Mouse (Mus musculus) stomach, embryonic 15.5 days (tissue): ENCODE measurements at regions not wholly inside any gene's neighbourhood (a gene's known extent, or its start where the extent isn't known, plus 50 kb on each side); places are given as distances from the start of the nearest gene placed in this dataset.

Experiments
- ATAC-seq: fragments of 200-750 bp; cut with Nextera tagmentation; 2 replicates; pipeline ENCODE4 v1.8.0; 2017; ENCODE audit warnings: low read depth, moderate number of reproducible peaks, moderate TSS enrichment; ENCODE audit not compliant: insufficient read depth, low FRiP score
- H3K27ac ChIP-seq: fragments of 300-500 bp; sonication (generic); 2 replicates; pipeline ENCODE4 v1.5.1; 2015; ENCODE audit warnings: mild to moderate bottlenecking, inconsistent platforms
- H3K27me3 ChIP-seq: fragments of 300-500 bp; sonication (generic); replicated peaks from 2 replicates; pipeline ENCODE4 v1.6.1; 2015; ENCODE audit warnings: inconsistent platforms
- H3K36me3 ChIP-seq: fragments of 300-500 bp; sonication (generic); 2 replicates; pipeline ENCODE4 v1.6.1; 2015; ENCODE audit warnings: inconsistent platforms
- H3K4me1 ChIP-seq: fragments of 300-500 bp; sonication (generic); 2 replicates; pipeline ENCODE4 v1.6.1; 2015; ENCODE audit warnings: inconsistent platforms
- H3K4me2 ChIP-seq: fragments of 300-500 bp; sonication (generic); 2 replicates; pipeline ENCODE4 v1.6.1; 2015; ENCODE audit warnings: mild to moderate bottlenecking, inconsistent platforms
- H3K4me3 ChIP-seq: fragments of 300-500 bp; sonication (generic); replicated peaks from 2 replicates; pipeline ENCODE4 v1.5.1; 2015; ENCODE audit warnings: inconsistent platforms
- H3K9ac ChIP-seq: fragments of 300-500 bp; sonication (generic); 2 replicates; pipeline ENCODE4 v1.6.1; 2015; ENCODE audit warnings: inconsistent platforms
- H3K9me3 ChIP-seq: fragments of 300-500 bp; sonication (generic); 2 replicates; pipeline ENCODE4 v1.6.1; 2016; ENCODE audit warnings: inconsistent platforms
- WGBS: fragments of 180-500 bp; shearing (Covaris S2); methylation state at CpG from one replicate; pipeline ENCODE4 v1.1.7; 2015; 5-methylcytosine and 5-hydroxymethylcytosine counted together

GRCm38 (mm10) chr12:52389552-52389951, 114.2 kb upstream of the Arhgap5 start:
- ATAC-seq = no peak

DNA sequence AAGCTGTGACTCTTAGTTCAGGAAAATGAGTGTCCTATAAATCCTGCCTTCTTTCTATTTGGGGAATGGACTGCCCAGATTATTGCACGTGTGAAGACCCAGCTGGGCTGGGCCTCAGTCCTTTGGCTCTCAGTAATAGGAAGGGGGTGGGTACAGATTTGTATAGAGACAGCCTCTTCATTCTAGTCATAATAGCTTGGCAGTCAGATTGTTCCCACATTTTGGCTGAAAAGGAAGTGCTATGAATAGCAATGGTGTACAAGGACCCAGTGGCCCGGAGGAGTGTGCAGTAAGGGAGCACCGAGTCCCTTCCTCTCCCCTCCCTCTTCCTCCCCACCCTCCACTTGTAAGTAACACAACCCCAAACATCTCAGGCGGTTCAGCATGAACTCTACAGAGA, 113.5 kb upstream of the Arhgap5 start:
- WGBS = 55% methylated on average over 4 of the region's 4 CpGs
- no peak for ATAC-seq
- no peak overlapping the region for H3K4me3 ChIP-seq

More at GRCm38 (mm10) chr12:52389552-52389951, 114.2 kb upstream of the Arhgap5 start:
- Histone ChIP-seq H3K36me3 (no peaks in the 10 kb centered on the region), H3K4me2 (no peak overlapping the region), H3K9ac (no peak overlapping the region), H3K4me1 (no peaks in the 10 kb centered on the region), H3K27ac (no peak overlapping the region), H3K4me3 (no peak overlapping the region), H3K9me3 (no peaks in the 10 kb centered on the region), H3K27me3 (no peaks in the 10 kb centered on the region)
- WGBS = 80% methylated on average over 5 of the region's 5 CpGs

DNA sequence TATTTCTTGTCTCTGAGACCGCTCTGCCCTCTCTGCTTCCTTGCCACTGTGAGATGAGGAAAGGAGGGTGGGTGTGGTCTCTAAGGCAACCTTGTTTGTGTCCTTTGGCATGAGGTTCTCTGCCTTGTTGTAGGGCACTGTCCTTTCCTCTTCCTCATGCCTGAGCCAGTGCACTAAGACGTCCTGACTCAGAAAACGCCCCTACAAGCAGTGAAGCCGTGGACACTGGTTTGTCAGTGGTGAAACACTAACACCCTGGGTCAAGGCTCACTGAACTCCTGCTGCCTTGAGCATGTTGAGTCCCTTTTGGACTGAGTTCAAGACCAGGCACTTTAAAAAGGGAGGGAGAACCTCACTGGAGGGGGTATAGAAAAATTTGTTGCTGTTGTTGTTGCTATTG, 111.1 kb upstream of the Arhgap5 start:
- H3K4me2 ChIP-seq = no peak overlapping the region
- H3K4me3 ChIP-seq = no peak overlapping the region
- ATAC-seq = no peak
- no peak overlapping the region for H3K9ac ChIP-seq
- no peaks in the 10 kb centered on the region for H3K9me3 ChIP-seq
- H3K4me1 ChIP-seq = peaks cover 7% of the 10 kb centered on the region; the same call in 1 of the 2 replicates
- WGBS = 74% methylated on average over 4 of the region's 4 CpGs
- H3K27me3 ChIP-seq = no peaks in the 10 kb centered on the region
- no peaks in the 10 kb centered on the region for H3K36me3 ChIP-seq
- H3K27ac ChIP-seq = no peak overlapping the region

More for the DNA sequence above, 113.5 kb upstream of the Arhgap5 start:
- Histone ChIP-seq H3K9me3 (no peaks in the 10 kb centered on the region), H3K9ac (no peak overlapping the region), H3K27ac (no peak overlapping the region), H3K36me3 (no peaks in the 10 kb centered on the region), H3K4me2 (no peak overlapping the region), H3K27me3 (no peaks in the 10 kb centered on the region), H3K4me1 (no peaks in the 10 kb centered on the region)

- Histone ChIP-seq H3K36me3 (no peaks in the 10 kb centered on the region), H3K4me1 (peaks cover 7% of the 10 kb centered on the region; the same call in 1 of the 2 replicates), H3K4me2 (no peak overlapping the region), H3K27ac (no peak overlapping the region), H3K9me3 (no peaks in the 10 kb centered on the region), H3K4me3 (no peak overlapping the region), H3K9ac (no peak overlapping the region), H3K27me3 (no peaks in the 10 kb centered on the region)
- peak; percentile 40; the same call in 1 of the 2 replicates for ATAC-seq
- WGBS = 64% methylated on average over 15 of the region's 15 CpGs
Observed at GRCm38 (mm10) chr12:52393981-52394718, 109.6 kb upstream of the Arhgap5 start.

GRCm38 (mm10) chr12:52394719-52395062, 109.1 kb upstream of the Arhgap5 start:
- no peak overlapping the region for H3K4me3 ChIP-seq
- no peak overlapping the region for H3K27ac ChIP-seq
- H3K4me1 ChIP-seq = peaks cover 7% of the 10 kb centered on the region; the same call in 1 of the 2 replicates
- no peaks in the 10 kb centered on the region for H3K9me3 ChIP-seq
- ATAC-seq = no peak
- no peak overlapping the region for H3K4me2 ChIP-seq
- no peaks in the 10 kb centered on the region for H3K27me3 ChIP-seq
- WGBS = 75% methylated on average over 3 of the region's 3 CpGs
- H3K36me3 ChIP-seq = no peaks in the 10 kb centered on the region
- no peak overlapping the region for H3K9ac ChIP-seq

- no peaks in the 10 kb centered on the region for H3K9me3 ChIP-seq
- no peak overlapping the region for H3K9ac ChIP-seq
- no peak overlapping the region for H3K4me3 ChIP-seq
- peaks cover 7% of the 10 kb centered on the region; the same call in 1 of the 2 replicates for H3K4me1 ChIP-seq
- H3K36me3 ChIP-seq = no peaks in the 10 kb centered on the region
- WGBS = 85% methylated on average over 4 of the region's 4 CpGs
- no peak overlapping the region for H3K27ac ChIP-seq
- ATAC-seq = no peak
- no peaks in the 10 kb centered on the region for H3K27me3 ChIP-seq
- no peak overlapping the region for H3K4me2 ChIP-seq
Observed at GRCm38 (mm10) chr12:52395111-52395510, 108.7 kb upstream of the Arhgap5 start.

GRCm38 (mm10) chr12:52396178-52396841, 107.5 kb upstream of the Arhgap5 start:
- Histone ChIP-seq H3K4me1 (peaks cover 7% of the 10 kb centered on the region; the same call in 1 of the 2 replicates), H3K9ac (no peak overlapping the region), H3K4me2 (no peak overlapping the region), H3K9me3 (no peaks in the 10 kb centered on the region), H3K27ac (no peak overlapping the region), H3K36me3 (no peaks in the 10 kb centered on the region), H3K27me3 (no peaks in the 10 kb centered on the region), H3K4me3 (no peak overlapping the region)
- no peak; the same call in 1 of the 2 replicates for ATAC-seq
- 52% methylated on average over 14 of the region's 14 CpGs for WGBS

- Histone ChIP-seq H3K4me2 (no peak overlapping the region), H3K27me3 (no peaks in the 10 kb centered on the region), H3K9me3 (no peaks in the 10 kb centered on the region), H3K27ac (no peak overlapping the region), H3K4me1 (peaks cover 7% of the 10 kb centered on the region; the same call in 1 of the 2 replicates), H3K4me3 (no peak overlapping the region), H3K9ac (no peak overlapping the region), H3K36me3 (no peaks in the 10 kb centered on the region)
- WGBS = 61% methylated on average over 2 of the region's 2 CpGs
- no peak for ATAC-seq
Observed at GRCm38 (mm10) chr12:52397718-52398510, 105.9 kb upstream of the Arhgap5 start.

- H3K27ac ChIP-seq = no peak overlapping the region
- 65% methylated on average over 6 of the region's 6 CpGs for WGBS
- no peak for ATAC-seq
- no peaks in the 10 kb centered on the region for H3K9me3 ChIP-seq
- H3K4me1 ChIP-seq = peaks cover 7% of the 10 kb centered on the region; the same call in 1 of the 2 replicates
- H3K4me2 ChIP-seq = no peak overlapping the region
- no peak overlapping the region for H3K4me3 ChIP-seq
- H3K9ac ChIP-seq = no peak overlapping the region
- no peaks in the 10 kb centered on the region for H3K36me3 ChIP-seq
- H3K27me3 ChIP-seq = no peaks in the 10 kb centered on the region
Observed at GRCm38 (mm10) chr12:52398511-52398975, 105.2 kb upstream of the Arhgap5 start.

- Histone ChIP-seq H3K27ac (no peak overlapping the region), H3K9me3 (no peaks in the 10 kb centered on the region), H3K4me2 (no peak overlapping the region), H3K9ac (no peak overlapping the region), H3K36me3 (no peaks in the 10 kb centered on the region), H3K4me1 (peaks cover 7% of the 10 kb centered on the region; the same call in 1 of the 2 replicates), H3K27me3 (no peaks in the 10 kb centered on the region), H3K4me3 (no peak overlapping the region)
- WGBS = 74% methylated on average over 3 of the region's 3 CpGs
- peak; percentile 88 for ATAC-seq
Observed at GRCm38 (mm10) chr12:52400099-52400498, 103.7 kb upstream of the Arhgap5 start.

DNA sequence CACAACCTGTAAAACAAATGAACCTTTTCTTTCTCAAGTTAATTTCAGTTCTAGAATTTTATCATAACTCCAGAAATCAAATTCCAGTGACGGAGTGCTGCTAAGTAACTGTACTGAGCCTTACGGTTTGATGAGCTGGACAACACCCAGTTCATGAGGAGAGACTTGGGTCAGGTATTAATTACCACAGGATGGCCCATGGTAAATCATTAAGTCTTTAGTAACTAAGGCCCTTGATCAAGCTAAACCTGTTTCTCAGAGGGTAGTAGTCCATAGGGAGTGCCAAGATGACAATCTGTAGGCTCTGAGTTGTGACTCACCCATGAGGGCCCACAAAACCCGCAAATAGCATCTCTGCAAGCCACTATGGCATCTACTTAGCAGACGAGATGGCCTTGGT, 101.1 kb upstream of the Arhgap5 start:
- Histone ChIP-seq H3K9ac (no peak overlapping the region), H3K27me3 (no peaks in the 10 kb centered on the region), H3K27ac (no peak overlapping the region), H3K4me1 (no peaks in the 10 kb centered on the region), H3K36me3 (no peaks in the 10 kb centered on the region), H3K4me2 (no peak overlapping the region), H3K4me3 (no peak overlapping the region), H3K9me3 (no peaks in the 10 kb centered on the region)
- 89% methylated on average over 4 of the region's 4 CpGs for WGBS
- ATAC-seq = no peak

DNA sequence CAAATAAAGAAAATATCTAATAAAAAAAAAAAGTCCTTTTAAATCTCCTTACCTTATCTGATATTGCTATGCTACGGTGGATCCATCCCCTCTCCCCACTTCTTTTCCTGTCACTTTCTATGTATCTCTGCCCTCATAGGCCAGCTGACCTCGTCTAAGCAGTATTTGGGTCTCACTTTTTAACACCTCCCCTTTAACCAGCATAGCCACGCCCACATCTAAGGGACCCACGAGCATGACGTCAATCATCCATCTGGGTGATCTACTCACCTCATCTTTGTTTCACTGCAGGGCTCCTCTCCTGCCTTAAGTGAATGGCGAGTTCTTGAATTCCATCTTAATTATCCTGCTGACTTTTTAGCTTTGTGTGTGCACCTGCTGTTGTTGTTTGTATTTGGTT, 97.4 kb upstream of the Arhgap5 start:
- H3K36me3 ChIP-seq = no peaks in the 10 kb centered on the region
- no peak overlapping the region for H3K27ac ChIP-seq
- H3K4me2 ChIP-seq = no peak overlapping the region
- no peaks in the 10 kb centered on the region for H3K9me3 ChIP-seq
- H3K4me3 ChIP-seq = no peak overlapping the region
- H3K4me1 ChIP-seq = no peaks in the 10 kb centered on the region
- no peak overlapping the region for H3K9ac ChIP-seq
- no peak for ATAC-seq
- no peaks in the 10 kb centered on the region for H3K27me3 ChIP-seq
- WGBS = 70% methylated on average over 6 of the region's 6 CpGs
